In genomic region chr5:148980607-148981006, GRCm38 (mm10) we compare ENCODE assay signal across 8 mouse cellular contexts. TPM values are rescaled to one million over a fixed set of nuclear protein-coding genes. Genes with fewer than 3 reads are reported as not detected.
A peak's percentile ranks its signal among the peaks of the same experiment; 100 is the strongest.
DNase-seq lines count a peak whose midpoint lies in the region; ATAC-seq lines count a peak whose summit lies in the region.
"Had no signal": no experiment of that assay in that cellular context is flagged by ENCODE, and none has a peak within 500 bp of the region (broad histone marks: within the 10 kb centered on the region; RNA-seq: fewer than 3 reads in every experiment).

No protein-coding gene starts in this region.

- no peak; the same call in 1 of the 2 replicates for ATAC-seq in kidney, embryonic 14.5 days (ENCODE audit: low FRiP score, low TSS enrichment)
- peak; percentile 89 for ATAC-seq in granulocyte monocyte progenitor cell, adult 5-6 weeks (replicated peaks; ENCODE audit: poor library complexity, severe bottlenecking)
- peak; percentile 91 for ATAC-seq in megakaryocyte-erythroid progenitor cell, adult 5-6 weeks (replicated peaks; ENCODE audit: low FRiP score, low TSS enrichment, poor library complexity, severe bottlenecking)
- no peak for ATAC-seq in forebrain, embryonic 12.5 days (ENCODE audit: low FRiP score)

- H3K36me3 ChIP-seq in kidney, embryonic 14.5 days (ENCODE audit: control insufficient read depth, insufficient read depth, low read length): no peaks in the 10 kb centered on the region
- no peaks in the 10 kb centered on the region for H3K36me3 ChIP-seq in forebrain, embryonic 12.5 days (replicated peaks)

- H3K9me3 ChIP-seq in kidney, embryonic 14.5 days (ENCODE audit: control insufficient read depth, low read length): peaks cover 8% of the 10 kb centered on the region; the same call in 1 of the 2 replicates
- peaks cover 8% of the 10 kb centered on the region for H3K9me3 ChIP-seq in forebrain, embryonic 12.5 days

- H3K4me2 ChIP-seq in kidney, embryonic 14.5 days (replicated peaks; ENCODE audit: low read depth, low read length): no peak overlapping the region
- no peak overlapping the region for H3K4me2 ChIP-seq in forebrain, embryonic 12.5 days
- H3K4me2 ChIP-seq: heart, embryonic 13.5 days had no signal

- H3K4me3 ChIP-seq in kidney, embryonic 14.5 days (ENCODE audit: low read length): no peak overlapping the region
- no peak overlapping the region for H3K4me3 ChIP-seq in forebrain, embryonic 12.5 days (replicated peaks)
- H3K4me3 ChIP-seq: heart, embryonic 13.5 days had no signal

- H3K27ac ChIP-seq in kidney, embryonic 14.5 days (ENCODE audit: low read depth, low read length): no peak overlapping the region
- no peak overlapping the region for H3K27ac ChIP-seq in forebrain, embryonic 12.5 days
- H3K27ac ChIP-seq: heart, embryonic 13.5 days had no signal

- 55% methylated on average over 6 of the region's 6 CpGs for WGBS in kidney, embryonic 14.5 days
- WGBS in forebrain, embryonic 12.5 days: 65% methylated on average over 6 of the region's 6 CpGs

- intact Hi-C loops in heart, postnatal 10 days (cut with DNase I): no loop called here

- H3K27me3 ChIP-seq in kidney, embryonic 14.5 days (ENCODE audit: control insufficient read depth, insufficient read depth, low read length): no peaks in the 10 kb centered on the region
- H3K27me3 ChIP-seq in forebrain, embryonic 12.5 days: no peaks in the 10 kb centered on the region
- H3K27me3 ChIP-seq: heart, embryonic 13.5 days had no signal

- DNase-seq in kidney, adult 11 months: peak; percentile 70
- peak; percentile 24 for DNase-seq in NIH3T3 (ENCODE audit: low read depth)
- DNase-seq in heart, postnatal 10 days: no peak

- H3K4me1 ChIP-seq in kidney, embryonic 14.5 days (ENCODE audit: control insufficient read depth, insufficient read depth, low read length): peaks cover 16% of the 10 kb centered on the region; the same call in 1 of the 2 replicates
- peaks cover 12% of the 10 kb centered on the region for H3K4me1 ChIP-seq in forebrain, embryonic 12.5 days

- H3K9ac ChIP-seq in kidney, embryonic 14.5 days (ENCODE audit: low read depth, low read length): no peak overlapping the region
- H3K9ac ChIP-seq in forebrain, embryonic 12.5 days: no peak overlapping the region
- H3K9ac ChIP-seq: heart, embryonic 13.5 days had no signal

RNA-seq across cellular contexts. Expression of gene Gm42791, which starts 14.3 kb away (rescaled TPM):
- polyA plus RNA-seq in kidney, embryonic 14.5 days (2014; fragmentation: Nextera tagmentation; extraction: Ambion mirVana): 0.47 TPM in 1 of 2 replicates, not detected in the other
- 4.6 TPM in 1 of 2 replicates, not detected in the other for total RNA-seq in granulocyte monocyte progenitor cell, adult 5-6 weeks (2014; fragmentation: Nextera tagmentation)
- total RNA-seq in granulocyte monocyte progenitor cell, adult 5-6 weeks (2017): 3.8 TPM in 1 of 2 replicates, not detected in the other
- total RNA-seq in megakaryocyte-erythroid progenitor cell, adult 5-6 weeks (2014; fragmentation: Nextera tagmentation): 12.5 TPM in 1 of 2 replicates, not detected in the other
- total RNA-seq in megakaryocyte-erythroid progenitor cell, adult 5-6 weeks (2017): 7.8 and 10.8 TPM in 2 replicates
- polyA plus RNA-seq in forebrain, embryonic 12.5 days (2016; fragmentation: Nextera tagmentation; extraction: Ambion mirVana): 4.3 and 4.9 TPM in 2 replicates
- total RNA-seq in heart, postnatal 10 days (2021): 1 to 10 TPM; 4.1 to 6.0 TPM

RNA-seq across cellular contexts. Expression of gene Katnal1, which starts 51.5 kb away (rescaled TPM):
- polyA plus RNA-seq in kidney, embryonic 14.5 days (2014; fragmentation: Nextera tagmentation; extraction: Ambion mirVana): 7.7 and 13.3 TPM in 2 replicates
- total RNA-seq in granulocyte monocyte progenitor cell, adult 5-6 weeks (2014; fragmentation: Nextera tagmentation): 4.4 and 4.6 TPM in 2 replicates
- total RNA-seq in granulocyte monocyte progenitor cell, adult 5-6 weeks (2017): 4.4 and 9.3 TPM in 2 replicates
- 13.0 and 19.0 TPM in 2 replicates for total RNA-seq in megakaryocyte-erythroid progenitor cell, adult 5-6 weeks (2014; fragmentation: Nextera tagmentation)
- 11.2 and 23.9 TPM in 2 replicates for total RNA-seq in megakaryocyte-erythroid progenitor cell, adult 5-6 weeks (2017)
- 37.7 and 42.2 TPM in 2 replicates for polyA plus RNA-seq in forebrain, embryonic 12.5 days (2016; fragmentation: Nextera tagmentation; extraction: Ambion mirVana)
- total RNA-seq in heart, postnatal 10 days (2021): 1 to 10 TPM; 5.9 to 9.4 TPM

Comparison
In these comparisons a context has a peak if more than half of its experiments do, and no peak if none do; other contexts are left out.
1. DNase-seq: peak in kidney, adult 11 months (single experiment) and NIH3T3 (single experiment); none in heart, postnatal 10 days (0 of 2).
2. ATAC-seq: peak in granulocyte monocyte progenitor cell, adult 5-6 weeks (single experiment) and megakaryocyte-erythroid progenitor cell, adult 5-6 weeks (single experiment); none in kidney, embryonic 14.5 days (single experiment) and forebrain, embryonic 12.5 days (single experiment).